Mouse (Mus musculus): ENCODE data around the gene Osgep.
A peak's percentile ranks its signal among the peaks of the same experiment; 100 is the strongest.
"Not testable (repeated sequence)": the region's sequence is repeated elsewhere in the genome, so short reads cannot be mapped to it uniquely, and the experiment has no call there.

Osgep gene

DNA sequence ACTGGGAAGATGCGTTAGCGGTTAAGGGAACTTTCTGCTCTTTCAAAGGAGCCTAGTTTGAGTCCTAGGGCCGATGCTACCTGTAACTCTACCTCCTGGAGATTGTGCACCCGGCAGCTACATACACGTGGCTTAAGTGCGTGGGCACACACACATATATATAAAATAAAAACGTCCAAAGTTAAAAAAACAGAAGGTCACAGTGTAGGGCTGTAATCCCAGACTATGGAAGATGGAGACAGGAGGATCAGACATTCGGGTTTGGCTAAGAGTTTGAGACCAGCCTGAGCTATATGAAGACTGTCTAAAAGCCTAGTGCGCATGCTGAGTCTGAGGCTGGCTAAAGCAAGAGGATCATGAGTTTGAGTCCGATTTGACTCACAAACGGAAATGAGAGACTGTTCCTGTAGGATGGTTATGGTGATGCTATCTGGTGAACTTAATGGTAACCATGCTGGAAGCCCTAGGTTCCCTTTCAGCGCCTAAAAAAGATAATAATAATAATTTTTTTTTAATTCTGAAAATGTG is 6.9 kb upstream of the Osgep start:
- DNase-seq (ENCODE audit: low spot score in 2 of 2) = no peak

DNA sequence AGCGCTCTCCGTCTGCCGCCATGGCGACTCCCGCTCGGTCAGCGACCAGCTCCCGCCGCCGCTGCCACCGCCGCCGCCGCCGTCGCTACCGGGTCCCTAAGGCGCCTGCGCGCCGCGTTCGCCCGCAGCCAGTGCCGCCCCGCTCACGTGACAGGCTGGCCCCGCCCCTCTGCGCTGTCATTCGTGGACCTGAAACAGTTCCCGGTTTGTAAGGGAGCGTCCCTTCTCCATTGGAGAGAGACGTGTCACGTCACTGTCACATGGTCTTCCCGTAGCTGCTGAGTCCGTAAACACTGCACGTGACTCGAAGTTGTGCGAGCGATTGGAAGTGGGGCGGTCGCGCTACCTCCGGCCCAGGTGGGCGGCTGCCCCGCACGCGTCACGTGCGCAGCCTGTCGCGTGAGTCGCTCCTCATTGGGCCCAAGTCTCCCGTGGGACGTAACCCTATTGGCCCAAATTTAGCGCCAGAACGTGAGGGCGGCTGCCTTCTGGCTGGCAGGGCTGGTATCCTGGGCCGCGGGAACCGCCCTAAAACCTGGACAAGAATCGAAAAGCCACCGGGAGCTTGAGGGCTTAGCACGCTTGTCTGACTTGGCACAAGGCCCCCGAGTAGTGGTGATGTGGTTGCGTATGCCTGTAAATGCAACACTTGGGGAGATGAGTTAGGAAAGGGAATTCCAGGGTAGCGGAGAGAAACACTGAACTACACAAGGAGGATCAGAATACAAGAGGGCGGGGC is 6.2 kb upstream of the Osgep start, which contains the start of the genes Pip4p1 and Pnp:
TSS of gene Pip4p1 (minus strand) at position 103 of the 739 bp plus-strand sequence.
TSS of gene Pnp (plus strand) at position 329 of the 739 bp plus-strand sequence.
- peak; percentile 99 to 100 for DNase-seq (ENCODE audit: low spot score in 2 of 2)

DNA sequence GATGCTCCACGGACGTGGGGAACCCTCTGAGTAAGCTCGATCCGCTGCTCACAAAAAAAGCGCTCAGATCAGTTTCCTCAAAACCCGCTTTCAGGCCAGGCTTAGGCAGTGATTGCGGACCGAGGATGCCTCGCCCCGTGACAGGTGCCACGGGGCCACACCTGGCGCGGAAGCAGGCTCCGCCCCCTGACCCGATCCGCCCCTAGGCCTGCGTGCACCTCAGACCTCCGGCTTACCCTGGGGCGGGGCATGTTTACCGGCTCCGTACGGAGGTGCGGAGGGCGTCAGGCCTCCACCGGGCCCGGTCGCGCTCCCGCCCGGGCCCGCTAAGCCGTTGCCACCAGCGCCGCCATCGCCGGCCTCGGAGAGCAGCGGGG is 5.7 kb upstream of the Osgep start:
- peak in 1 of 2 experiments; percentile 56 for DNase-seq (ENCODE audit: low spot score in 2 of 2)

DNA sequence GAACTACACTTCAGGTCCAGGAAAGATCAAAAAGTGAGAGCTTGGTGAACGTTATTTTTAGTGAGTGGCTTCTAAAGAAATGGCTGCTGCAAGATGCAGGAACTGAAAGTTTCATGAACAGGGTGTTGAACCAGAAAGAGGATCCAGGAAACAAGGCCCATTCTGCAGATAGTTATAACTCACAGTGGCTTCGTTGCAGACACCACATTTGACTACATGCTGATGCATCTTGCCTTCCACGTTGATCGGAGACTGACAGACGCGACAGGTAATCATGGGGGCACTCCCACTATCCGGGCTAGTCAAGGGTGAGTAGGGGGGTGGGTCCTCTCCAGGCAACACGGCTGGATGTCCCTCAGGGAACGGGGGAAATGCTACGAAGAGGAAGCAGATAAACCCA is 5.3 kb upstream of the Osgep start:
- DNase-seq (ENCODE audit: low spot score in 2 of 2) = no peak

DNA sequence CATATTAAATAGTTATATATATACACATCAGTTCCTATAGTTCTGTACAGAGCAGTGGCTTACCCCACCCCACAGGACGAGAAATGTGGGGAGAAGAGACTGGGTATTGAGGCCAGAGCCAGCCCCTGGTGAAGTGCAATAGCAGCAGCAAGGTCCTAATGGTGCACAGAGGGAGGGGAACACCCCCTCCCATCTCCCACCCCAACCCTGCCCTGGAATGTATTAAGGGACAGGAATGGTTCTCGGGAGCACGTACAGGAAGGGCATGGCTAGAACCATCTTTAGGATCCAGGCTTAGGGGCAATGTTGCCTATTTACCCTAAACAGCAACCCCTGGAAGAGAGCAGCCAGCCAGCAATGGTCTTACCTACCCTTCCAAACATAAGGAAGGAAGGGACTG is 2.7 kb upstream of the Osgep start:
- DNase-seq (ENCODE audit: low spot score in 2 of 2) = no peak

DNA sequence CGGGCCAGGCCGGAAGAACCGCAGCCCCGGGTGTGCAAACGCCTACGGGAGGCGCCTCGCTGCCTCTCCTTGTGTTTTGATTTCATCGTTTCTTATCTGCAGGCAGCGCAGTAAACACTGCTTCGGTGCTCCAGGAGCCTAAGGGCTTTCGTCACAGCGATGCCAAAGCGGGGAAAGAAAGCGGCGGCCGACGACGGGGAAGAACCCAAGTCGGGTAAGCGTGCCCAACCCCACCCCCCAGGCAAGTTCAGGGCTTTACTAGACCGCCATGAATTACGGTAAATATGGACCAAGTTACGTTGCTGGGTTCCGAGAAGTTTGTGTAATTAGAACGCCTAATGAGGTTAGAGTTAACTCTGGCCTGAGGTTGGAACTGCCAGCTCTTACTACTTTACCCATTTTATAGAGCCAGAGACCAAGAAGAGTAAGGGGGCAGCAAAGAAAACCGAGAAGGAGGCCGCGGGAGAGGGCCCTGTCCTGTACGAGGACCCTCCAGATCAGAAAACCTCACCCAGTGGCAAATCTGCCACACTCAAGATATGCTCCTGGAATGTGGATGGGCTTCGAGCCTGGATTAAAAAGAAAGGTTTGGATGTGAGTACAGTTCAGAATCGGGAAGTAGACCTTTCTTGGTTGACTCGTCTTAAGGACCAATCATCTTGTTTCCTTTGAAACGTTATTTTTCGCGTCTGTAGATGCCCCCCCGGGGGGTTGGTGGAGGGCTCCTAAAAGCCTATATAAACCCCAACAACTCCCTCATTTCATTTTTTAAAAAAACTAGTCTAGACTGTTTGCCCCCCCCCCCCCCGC is 623 bp upstream of the Osgep start:
- DNase-seq (ENCODE audit: low spot score in 2 of 2) = no peak

DNA sequence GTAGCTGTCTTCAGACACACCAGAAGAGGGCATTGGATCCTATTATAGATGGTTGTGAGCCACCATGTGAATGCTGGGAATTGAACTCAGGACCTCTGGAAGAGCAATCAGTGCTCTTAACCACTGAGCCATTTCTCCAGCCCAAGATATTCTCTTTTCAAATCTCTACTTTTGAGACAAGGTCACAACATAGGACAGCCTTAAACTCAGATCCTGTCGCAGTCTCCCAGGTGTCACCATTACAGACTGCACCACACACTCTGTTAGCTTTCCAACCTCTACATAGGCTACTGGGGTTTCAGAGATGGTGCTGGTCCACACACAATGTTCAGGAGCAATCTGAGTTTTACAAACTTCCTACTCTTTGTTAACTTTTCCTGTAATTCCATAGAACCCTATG is 1.3 kb downstream of the Osgep start:
- DNase-seq (ENCODE audit: low spot score in 2 of 2) = not testable (repeated sequence)

DNA sequence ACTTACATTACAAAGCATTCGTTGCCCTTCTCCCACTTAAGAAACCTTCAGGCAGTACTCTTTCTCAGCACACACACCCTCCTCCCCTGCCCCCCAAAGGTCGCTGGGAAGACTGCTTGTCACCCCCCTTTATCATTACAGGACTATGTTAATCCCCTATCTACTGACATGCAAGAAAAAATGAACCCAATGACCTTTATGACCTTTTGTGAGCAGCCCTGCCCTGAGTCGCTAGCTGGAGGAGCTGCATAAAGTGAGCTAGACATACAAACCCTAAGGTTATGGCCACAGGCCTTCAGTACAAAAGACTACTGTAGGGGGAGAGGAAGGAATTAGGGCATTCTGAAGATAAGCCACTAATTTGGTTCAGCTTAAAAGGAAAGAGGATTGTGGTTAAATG is 13.3 kb downstream of the Osgep start:
- DNase-seq (ENCODE audit: low spot score in 2 of 2) = no peak

DNA sequence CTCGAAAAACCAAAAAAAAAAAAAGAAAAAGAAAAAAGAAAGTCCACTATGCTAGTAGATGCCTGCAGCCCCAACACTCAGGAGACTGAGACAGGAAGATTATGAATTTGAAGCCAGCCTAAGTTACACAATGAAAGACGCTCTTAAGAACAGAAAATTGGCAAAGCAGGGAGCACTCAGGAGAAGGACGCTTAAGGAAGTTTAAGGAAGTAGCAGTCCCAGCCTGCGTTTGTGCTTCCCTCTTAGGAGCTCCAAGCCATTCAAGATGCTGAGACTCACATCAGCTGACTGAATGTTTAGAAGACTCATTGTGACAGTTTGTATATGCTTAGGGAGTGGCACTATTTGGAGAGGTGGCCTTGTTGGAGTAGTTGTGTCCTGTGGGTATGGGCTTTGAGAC is 16.6 kb downstream of the Osgep start:
- DNase-seq (ENCODE audit: low spot score in 2 of 2) = no peak

DNA sequence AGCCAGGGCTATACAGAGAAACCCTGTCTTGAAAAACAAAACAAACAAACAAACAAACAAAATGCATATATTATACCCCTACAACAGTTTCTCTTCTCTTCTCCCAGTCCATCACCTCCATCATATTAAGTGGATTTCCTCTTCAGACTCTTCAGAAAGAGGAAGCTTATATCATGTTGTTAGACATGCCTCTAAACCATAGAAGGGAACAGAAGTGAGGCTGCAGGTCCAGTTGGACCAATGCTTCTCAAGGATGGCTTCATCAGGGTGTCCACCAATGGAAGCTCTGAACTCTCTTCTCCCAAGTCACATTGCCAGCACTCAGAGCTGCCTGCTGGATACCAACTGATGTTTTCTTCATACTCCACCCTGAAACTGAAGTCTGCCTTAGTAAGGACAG is 19.4 kb downstream of the Osgep start:
- not testable (repeated sequence) for DNase-seq (ENCODE audit: low spot score in 2 of 2)

DNA sequence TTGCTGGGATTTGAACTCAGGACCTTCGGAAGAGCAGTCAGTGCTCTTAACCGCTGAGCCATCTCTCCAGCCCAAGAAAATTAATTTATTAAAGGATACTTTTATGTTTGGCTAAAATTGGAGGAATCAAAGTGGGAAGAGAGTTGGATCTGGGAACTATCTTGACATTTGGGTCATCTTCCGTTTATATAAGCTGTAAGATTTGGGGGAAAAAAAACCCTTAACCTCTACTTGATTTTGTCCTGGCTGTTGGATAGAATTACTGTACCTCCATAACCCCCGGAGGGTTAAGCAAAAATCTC is 19.9 kb downstream of the Osgep start:
- no peak for DNase-seq (ENCODE audit: low spot score in 2 of 2)

DNA sequence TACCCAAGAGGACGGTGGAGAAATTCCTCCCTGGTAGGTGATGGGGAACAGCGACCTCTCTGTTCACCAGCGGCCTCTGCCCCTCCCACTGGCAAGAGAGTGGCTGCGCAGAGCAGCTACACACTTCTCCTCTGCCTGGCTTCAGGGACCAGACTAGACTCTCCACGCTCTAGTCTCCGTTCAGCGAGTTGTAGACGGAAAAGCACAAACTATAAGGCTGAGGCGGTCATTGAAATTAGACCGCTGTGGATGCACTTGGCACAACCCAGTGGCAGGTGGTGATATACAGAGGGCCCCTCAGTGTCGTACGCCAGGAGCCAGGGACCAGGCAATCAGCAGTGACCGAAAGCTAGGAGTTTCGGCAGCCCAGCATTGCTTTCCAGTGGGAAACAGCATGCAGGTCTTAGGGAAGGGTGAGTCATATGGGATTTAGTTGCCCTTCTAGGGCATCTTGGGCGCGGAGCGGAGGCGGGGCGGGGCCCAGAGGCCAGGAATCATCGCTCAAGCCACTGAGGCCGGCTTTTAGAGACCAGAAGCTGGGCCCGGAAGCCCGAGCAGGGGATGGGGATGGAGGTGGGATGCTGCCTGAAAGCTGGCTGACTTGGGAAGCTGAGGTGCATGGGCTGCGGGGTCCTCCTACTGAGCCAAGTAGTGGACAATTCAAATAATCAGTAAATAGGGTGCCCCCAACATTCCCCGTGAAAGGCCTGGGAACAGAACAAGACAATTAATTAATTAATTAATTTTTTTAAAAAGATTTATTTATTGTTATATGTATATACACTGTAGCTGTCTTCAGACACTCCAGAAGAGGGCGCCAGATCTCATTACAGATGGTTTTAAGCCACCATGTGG is 20.5 kb downstream of the Osgep start:
- DNase-seq (ENCODE audit: low spot score in 2 of 2) = no peak

DNA sequence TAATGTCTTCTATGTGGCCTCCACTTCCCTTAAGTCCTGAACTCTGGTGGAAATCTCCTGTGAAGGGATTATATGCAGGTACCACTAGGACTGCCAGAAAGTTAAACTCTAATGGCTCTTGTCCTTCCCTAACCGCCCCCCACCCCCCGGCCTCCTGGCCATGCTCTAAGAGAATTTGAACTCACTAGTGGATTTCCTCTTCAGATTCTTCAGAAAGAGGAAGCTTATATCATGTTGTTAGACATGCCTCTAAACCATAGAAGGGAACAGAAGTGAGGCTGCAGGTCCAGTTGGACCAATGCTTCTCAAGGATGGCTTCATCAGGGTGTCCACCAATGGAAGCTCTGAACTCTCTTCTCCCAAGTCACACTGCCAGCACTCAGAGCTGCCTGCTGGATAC is 26.7 kb downstream of the Osgep start:
- DNase-seq (ENCODE audit: low spot score in 2 of 2) = not testable (repeated sequence)

DNA sequence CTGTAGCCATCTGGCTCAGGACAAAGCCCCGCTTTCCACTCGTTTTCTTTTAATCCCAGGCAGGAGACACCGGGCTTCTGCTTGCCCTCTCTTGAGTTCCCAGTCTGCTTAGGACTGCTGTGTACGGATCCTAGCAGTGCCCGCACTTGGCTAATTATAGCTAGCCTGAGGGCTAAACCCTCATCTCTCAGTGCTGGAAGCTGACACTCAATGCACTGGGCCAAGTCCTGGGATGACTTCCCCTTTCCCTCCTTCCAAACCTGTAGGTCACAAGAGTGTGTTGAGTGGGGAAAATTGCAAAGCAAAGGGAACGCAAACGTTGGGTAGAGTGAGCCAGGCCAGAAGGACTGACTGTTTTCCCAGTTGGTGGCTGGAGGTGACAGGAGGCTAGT is 27.3 kb downstream of the Osgep start, which contains the start of gene Klhl33:
TSS of gene Klhl33 (minus strand) at position 134 of the 392 bp plus-strand sequence.
- no peak for DNase-seq (ENCODE audit: low spot score in 2 of 2)

DNA sequence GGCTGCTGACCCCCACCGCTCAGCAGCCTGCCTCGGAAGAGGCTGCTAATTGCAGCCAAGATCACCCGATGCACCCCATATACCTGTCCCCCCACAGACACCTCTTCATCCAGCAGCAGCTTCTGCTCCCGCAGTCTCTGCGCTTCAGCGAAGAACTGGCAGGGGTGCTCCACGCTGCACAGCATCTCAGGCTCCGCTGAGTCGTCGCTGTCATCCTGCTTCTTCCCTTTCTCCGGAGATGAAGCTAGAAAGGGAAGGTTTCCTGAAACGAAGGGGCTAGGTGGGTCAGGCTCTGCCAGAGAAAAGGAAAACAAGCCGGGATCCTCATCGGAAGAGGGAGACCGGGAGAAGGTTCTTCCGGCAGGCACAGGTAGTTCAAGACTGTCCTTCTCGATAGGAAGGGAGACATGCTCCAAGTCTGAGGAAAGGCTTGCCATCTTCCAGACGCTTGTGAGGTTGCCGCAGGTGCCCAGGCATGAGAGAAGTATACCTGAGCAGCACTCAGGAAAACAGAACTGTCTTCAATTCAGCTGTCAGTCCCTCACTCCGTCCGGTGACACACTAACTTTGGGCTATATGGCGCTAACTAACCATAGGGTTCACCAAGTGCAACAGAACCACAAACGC is 27.8 kb downstream of the Osgep start:
- peak in 1 of 2 experiments; percentile 28 for DNase-seq (ENCODE audit: low spot score in 2 of 2)

DNA sequence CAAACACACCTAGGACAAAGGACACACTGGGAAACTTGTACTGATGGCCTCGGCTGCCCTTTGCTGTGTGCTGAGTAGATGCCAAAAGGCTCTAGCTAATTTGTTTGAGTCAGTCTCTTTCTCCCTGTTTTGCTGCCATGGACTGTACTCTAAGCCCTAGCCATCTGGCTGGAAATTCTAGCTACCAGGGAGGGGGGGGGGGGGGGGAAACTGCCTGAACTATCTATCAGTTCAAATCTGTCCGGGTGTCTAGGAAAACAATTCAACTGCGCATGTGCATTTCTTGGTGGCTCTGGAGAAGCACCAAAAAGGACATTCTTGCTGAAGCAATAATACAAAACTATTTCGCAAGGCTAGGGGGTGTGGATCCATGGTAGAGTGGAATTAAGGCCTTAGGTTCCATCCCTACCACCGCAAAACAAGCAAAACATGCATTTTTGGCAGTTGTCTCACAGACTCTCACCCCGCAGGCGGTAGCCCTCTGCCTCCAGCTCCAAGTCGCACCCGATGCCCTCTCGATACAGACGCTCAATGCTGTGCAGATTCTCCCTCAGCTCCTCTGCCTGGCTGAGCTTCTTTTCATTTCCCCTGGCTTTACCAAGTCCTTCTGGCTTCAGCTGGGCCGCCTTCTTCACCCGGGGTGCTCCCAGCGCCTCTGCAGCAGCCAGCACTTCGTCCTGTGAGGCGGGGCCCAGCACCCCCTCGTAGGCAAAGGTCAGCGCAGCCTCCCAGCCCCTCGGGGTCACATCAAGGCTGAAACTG is 28.5 kb downstream of the Osgep start:
- DNase-seq (ENCODE audit: low spot score in 2 of 2) = no peak

DNA sequence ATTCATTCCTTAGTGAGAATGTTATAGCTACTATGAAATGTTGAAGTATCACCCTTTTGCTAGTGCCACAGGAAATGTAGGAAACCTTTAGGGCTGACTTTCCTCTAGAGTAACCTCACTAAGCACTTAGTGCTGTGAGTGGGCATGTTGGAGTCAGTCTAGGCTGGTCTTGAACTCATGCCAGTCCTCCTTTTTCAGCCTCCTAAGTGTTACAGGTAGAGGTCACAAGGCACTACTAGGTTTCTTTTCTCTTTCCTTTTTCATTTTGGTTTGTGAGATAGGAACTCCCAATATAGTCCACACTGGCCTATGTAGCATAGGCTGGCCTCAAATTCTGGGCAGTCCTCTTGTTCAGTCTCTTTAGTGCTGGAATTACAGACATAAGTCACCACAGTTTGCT is 29.3 kb downstream of the Osgep start:
- no peak for DNase-seq (ENCODE audit: low spot score in 2 of 2)

DNA sequence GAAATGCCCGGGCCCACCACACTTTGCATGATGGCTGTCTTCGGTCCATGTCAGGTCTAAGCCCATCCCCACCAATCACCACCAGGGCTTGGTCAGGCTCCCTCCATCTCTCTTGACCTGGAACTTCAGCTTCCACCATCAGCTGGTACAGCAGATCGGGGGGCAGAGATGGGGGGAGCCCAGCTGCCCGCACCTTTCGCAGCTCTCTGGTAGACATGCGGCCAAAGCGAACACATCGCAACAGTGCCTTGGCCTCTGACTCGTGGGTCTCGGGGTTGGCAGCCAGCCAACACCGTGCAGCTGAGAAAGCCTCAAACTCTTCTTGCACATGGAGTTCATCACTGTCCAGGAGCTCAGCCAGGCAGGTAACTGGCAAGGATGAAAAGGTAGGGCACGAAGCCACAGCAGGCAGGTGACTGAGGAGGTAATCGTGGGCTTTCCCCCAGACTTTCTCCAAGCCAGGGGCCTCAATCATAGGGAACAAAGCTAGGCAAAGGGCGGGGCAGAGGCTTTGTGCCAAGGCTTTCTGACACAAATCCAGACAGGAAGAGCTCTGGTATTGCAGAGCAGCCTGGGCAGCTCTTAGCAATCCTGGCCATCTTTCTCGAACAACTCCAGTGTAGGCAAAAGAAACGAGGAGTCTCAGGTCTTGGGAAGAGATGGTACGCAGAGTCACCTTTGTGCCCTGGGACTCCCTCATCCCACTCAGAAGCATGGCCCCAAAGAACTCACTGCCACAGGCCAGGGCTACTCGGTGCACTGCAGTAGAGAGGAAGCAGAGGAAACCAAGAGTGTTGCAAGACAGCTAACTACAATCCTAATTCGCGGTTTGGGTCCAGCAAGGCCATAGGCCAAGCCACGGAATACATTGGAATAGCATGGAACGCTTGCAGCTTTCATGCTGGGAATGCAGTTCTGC is 31.9 kb downstream of the Osgep start:
- DNase-seq (ENCODE audit: low spot score in 2 of 2) = no peak

DNA sequence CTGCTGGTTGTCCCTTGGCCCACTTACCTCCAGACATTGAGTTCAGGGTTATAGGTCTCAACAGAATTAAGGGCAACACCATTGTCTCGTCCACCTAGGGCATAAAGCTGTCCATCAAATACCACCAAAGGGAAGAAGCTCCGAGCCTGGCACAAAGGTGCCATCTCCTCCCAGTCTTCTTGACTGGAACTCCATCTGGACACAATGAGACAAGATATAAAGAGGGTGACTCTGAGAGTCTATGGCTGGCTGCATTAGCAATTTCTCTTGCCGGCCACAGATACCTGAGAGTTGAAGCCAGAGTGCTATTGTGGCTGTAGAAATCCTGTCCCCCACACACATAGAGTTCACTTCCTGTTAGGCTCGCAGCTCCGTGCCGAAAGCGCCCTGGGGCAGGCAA is 32.6 kb downstream of the Osgep start:
- DNase-seq (ENCODE audit: low spot score in 2 of 2) = no peak

DNA sequence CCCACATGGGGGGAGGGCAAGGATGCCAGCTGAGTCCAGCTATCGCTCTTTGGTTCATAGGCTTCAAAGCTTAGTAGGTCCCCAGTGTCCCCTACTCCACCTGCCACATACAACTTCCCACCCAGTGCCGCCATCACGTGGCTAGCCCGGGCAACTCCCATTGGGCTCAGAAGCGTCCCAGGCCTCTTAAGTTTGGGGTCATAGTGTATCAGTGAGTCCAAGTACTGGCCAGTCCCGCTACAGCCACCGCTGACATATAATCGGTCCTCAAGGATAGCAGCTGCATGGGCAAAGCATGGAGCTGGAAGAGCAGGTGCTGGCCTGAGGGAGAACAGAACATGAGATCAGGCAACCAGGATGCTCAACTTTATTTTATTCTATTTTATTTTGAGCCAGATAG is 33.1 kb downstream of the Osgep start:
- DNase-seq (ENCODE audit: low spot score in 2 of 2) = no peak

All from frontal cortex, postnatal 10 days (tissue).